Mouse (Mus musculus) MEL (cell line): ENCODE measurements around the gene Gm10130. TPM values are rescaled to one million over a fixed set of nuclear protein-coding genes. Genes with fewer than 3 reads are reported as not detected.

Source experiments
- DNase-seq: peaks from one replicate; pipeline ENCODE4 v3.0.0; 2011; ENCODE audit warnings: low read depth, low spot score
- H3K27ac ChIP-seq: 2 replicates; pipeline ENCODE4 v1.5.1; 2012; ENCODE audit warnings: low read depth, mild to moderate bottlenecking, control low read depth, low read length, moderate library complexity; ENCODE audit not compliant: control insufficient read depth
- H3K27me3 ChIP-seq, 2 experiments: fragments of 150-350 bp in 1 of 2; sonication (generic) in 1 of 2; 2 replicates each; pipeline ENCODE4 v1.6.1; 2012; ENCODE audit warnings: low read length in 2 of 2, mild to moderate bottlenecking in 2 of 2, improper control_type of control experiment in 1 of 2, moderate library complexity in 1 of 2; ENCODE audit not compliant: insufficient read depth in 2 of 2, control insufficient read depth in 1 of 2
- H3K36me3 ChIP-seq, 2 experiments: 2 replicates each; pipeline ENCODE4 v1.6.1; 2012 to 2014; ENCODE audit warnings: low read length in 2 of 2, improper control_type of control experiment in 1 of 2, inconsistent platforms in 1 of 2, mild to moderate bottlenecking in 1 of 2; ENCODE audit not compliant: insufficient read depth in 2 of 2, control insufficient read depth in 1 of 2
- H3K4me1 ChIP-seq, 2 experiments: fragments of 150-350 bp in 1 of 2; sonication (generic) in 1 of 2; 2 replicates each; pipeline ENCODE4 v1.6.1; 2012; ENCODE audit warnings: low read length in 2 of 2, improper control_type of control experiment in 1 of 2, mild to moderate bottlenecking in 1 of 2; ENCODE audit not compliant: insufficient read depth in 2 of 2, control insufficient read depth in 1 of 2
- H3K4me3 ChIP-seq, 2 experiments: fragments of 150-350 bp in 1 of 2; sonication (generic) in 1 of 2; 2 replicates each; pipeline ENCODE4 v1.5.1; 2012; ENCODE audit warnings: low read depth in 2 of 2, low read length in 2 of 2, mild to moderate bottlenecking in 2 of 2, moderate library complexity in 2 of 2, control low read depth in 1 of 2, improper control_type of control experiment in 1 of 2; ENCODE audit not compliant: control insufficient read depth in 1 of 2, insufficient read depth in 1 of 2
- H3K79me2 ChIP-seq: 2 replicates; pipeline ENCODE4 v1.6.1; 2012; ENCODE audit warnings: mild to moderate bottlenecking, low read length, moderate library complexity; ENCODE audit not compliant: control insufficient read depth, poor library complexity, insufficient read depth
- H3K9ac ChIP-seq: 2 replicates; pipeline ENCODE4 v1.6.1; 2012; ENCODE audit warnings: low read depth, mild to moderate bottlenecking, control low read depth, low read length, moderate library complexity; ENCODE audit not compliant: control insufficient read depth, poor library complexity, severe bottlenecking
- H3K9me3 ChIP-seq: fragments of 150-350 bp; sonication (generic); replicated peaks from 2 replicates; pipeline ENCODE4 v1.6.1; 2012; ENCODE audit warnings: mild to moderate bottlenecking, low read length, improper control_type of control experiment, moderate library complexity; ENCODE audit not compliant: insufficient read depth
- CTCF ChIP-seq, 3 experiments: IDR thresholded peaks in 2 of 3; conservative IDR thresholded peaks in 1 of 3; 2 replicates each; pipeline ENCODE4 v1.5.1; 2011 to 2012; ENCODE audit warnings: low read length in 3 of 3, low read depth in 2 of 3, mild to moderate bottlenecking in 2 of 3, improper control_type of control experiment in 1 of 3, inconsistent platforms in 1 of 3, mixed read lengths in 1 of 3, moderate library complexity in 1 of 3; ENCODE audit not compliant: control insufficient read depth in 1 of 3, insufficient read depth in 1 of 3, poor library complexity in 1 of 3, severe bottlenecking in 1 of 3
- E2F4 ChIP-seq: IDR thresholded peaks from 2 replicates; pipeline ENCODE4 v1.6.1; 2011; ENCODE audit warnings: low read depth, low read length, improper control_type of control experiment, borderline replicate concordance
- ELF1 ChIP-seq: IDR thresholded peaks from 2 replicates; pipeline ENCODE4 v1.6.1; 2014; ENCODE audit warnings: low read depth, mild to moderate bottlenecking, inconsistent platforms, low read length, improper control_type of control experiment, moderate library complexity
- EP300 ChIP-seq, 2 experiments: IDR thresholded peaks; 2 replicates each; pipeline ENCODE4 v1.6.1; 2011; ENCODE audit warnings: improper control_type of control experiment in 2 of 2, low read length in 2 of 2, low read depth in 1 of 2, mild to moderate bottlenecking in 1 of 2
- ETS1 ChIP-seq: IDR thresholded peaks from 2 replicates; pipeline ENCODE4 v1.6.1; 2012; ENCODE audit warnings: low read depth, mild to moderate bottlenecking, inconsistent platforms, low read length, improper control_type of control experiment, moderate library complexity
- GABPA ChIP-seq: IDR thresholded peaks from 2 replicates; pipeline ENCODE4 v1.6.1; 2012; ENCODE audit warnings: low read depth, mild to moderate bottlenecking, inconsistent platforms, low read length, improper control_type of control experiment, moderate library complexity
- GATA1 ChIP-seq: IDR thresholded peaks from 2 replicates; pipeline ENCODE4 v1.6.1; 2011; ENCODE audit warnings: low read depth, low read length, improper control_type of control experiment
- HCFC1 ChIP-seq: IDR thresholded peaks from 2 replicates; pipeline ENCODE4 v1.6.1; 2012; ENCODE audit warnings: low read depth, mild to moderate bottlenecking, inconsistent platforms, low read length, improper control_type of control experiment, moderate library complexity
- JUND ChIP-seq: IDR thresholded peaks from 2 replicates; pipeline ENCODE4 v1.6.1; 2011; ENCODE audit warnings: low read depth, mild to moderate bottlenecking, improper control_type of control experiment, low read length
- KAT2A ChIP-seq: conservative IDR thresholded peaks from 2 replicates; pipeline ENCODE4 v1.6.1; 2012; ENCODE audit warnings: low read depth, low read length, improper control_type of control experiment, inconsistent platforms
- MAFK ChIP-seq: IDR thresholded peaks from 2 replicates; pipeline ENCODE4 v1.6.1; 2011; ENCODE audit warnings: low read depth, mild to moderate bottlenecking, low read length, improper control_type of control experiment, borderline replicate concordance
- MEF2A ChIP-seq: IDR thresholded peaks from 2 replicates; pipeline ENCODE4 v1.6.1; 2014; ENCODE audit warnings: low read depth, mild to moderate bottlenecking, inconsistent platforms, low read length, improper control_type of control experiment; ENCODE audit not compliant: poor library complexity, insufficient replicate concordance, severe bottlenecking; ENCODE audit errors: extremely low read depth
- MYB ChIP-seq: IDR thresholded peaks from 2 replicates; pipeline ENCODE4 v1.6.1; 2011; ENCODE audit warnings: mild to moderate bottlenecking, low read depth, low read length, improper control_type of control experiment
- MYC ChIP-seq: IDR thresholded peaks from 2 replicates; pipeline ENCODE4 v1.6.1; 2011; ENCODE audit warnings: low read depth, mild to moderate bottlenecking, low read length, improper control_type of control experiment, moderate library complexity
- NRF1 ChIP-seq: IDR thresholded peaks from 2 replicates; pipeline ENCODE4 v1.6.1; 2014; ENCODE audit warnings: low read depth, mild to moderate bottlenecking, inconsistent platforms, low read length, improper control_type of control experiment, moderate library complexity; ENCODE audit not compliant: poor library complexity, insufficient read depth, severe bottlenecking
- POLR2A ChIP-seq, 2 experiments: IDR thresholded peaks; 2 replicates each; pipeline ENCODE4 v1.6.1; 2011 to 2012; ENCODE audit warnings: low read length in 2 of 2, mild to moderate bottlenecking in 2 of 2, control low read depth in 1 of 2, improper control_type of control experiment in 1 of 2, low read depth in 1 of 2, moderate library complexity in 1 of 2; ENCODE audit not compliant: control insufficient read depth in 1 of 2, insufficient read depth in 1 of 2, poor library complexity in 1 of 2
- POLR2AphosphoS2 ChIP-seq: IDR thresholded peaks from 2 replicates; pipeline ENCODE4 v1.6.1; 2011; ENCODE audit warnings: low read length, improper control_type of control experiment
- RAD21 ChIP-seq: IDR thresholded peaks from 2 replicates; pipeline ENCODE4 v1.6.1; 2011; ENCODE audit warnings: mild to moderate bottlenecking, low read depth, low read length, improper control_type of control experiment
- RCOR1 ChIP-seq: IDR thresholded peaks from 2 replicates; pipeline ENCODE4 v1.6.1; 2012; ENCODE audit warnings: low read depth, mild to moderate bottlenecking, inconsistent platforms, low read length, improper control_type of control experiment
- SIN3A ChIP-seq: IDR thresholded peaks from 2 replicates; pipeline ENCODE4 v1.6.1; 2012; ENCODE audit warnings: low read length, improper control_type of control experiment, inconsistent platforms
- TBP ChIP-seq: IDR thresholded peaks from 2 replicates; pipeline ENCODE4 v1.8.0; 2011; ENCODE audit warnings: low read depth, low read length, improper control_type of control experiment
- TCF12 ChIP-seq: IDR thresholded peaks from 2 replicates; pipeline ENCODE4 v1.6.1; 2014; ENCODE audit warnings: low read depth, mild to moderate bottlenecking, inconsistent platforms, low read length, improper control_type of control experiment, moderate library complexity
- UBTF ChIP-seq: IDR thresholded peaks from 2 replicates; pipeline ENCODE4 v1.6.1; 2012; ENCODE audit warnings: low read depth, mild to moderate bottlenecking, inconsistent platforms, low read length, improper control_type of control experiment, moderate library complexity, borderline replicate concordance; ENCODE audit not compliant: insufficient read depth
- USF1 ChIP-seq: IDR thresholded peaks from 2 replicates; pipeline ENCODE4 v1.6.1; 2014; ENCODE audit warnings: low read depth, mild to moderate bottlenecking, inconsistent platforms, low read length, improper control_type of control experiment, moderate library complexity
- USF2 ChIP-seq, 2 experiments: IDR thresholded peaks; 2 replicates each; pipeline ENCODE4 v1.6.1; 2011 to 2012; ENCODE audit warnings: improper control_type of control experiment in 2 of 2, low read length in 2 of 2, borderline replicate concordance in 1 of 2, inconsistent platforms in 1 of 2, low read depth in 1 of 2, mild to moderate bottlenecking in 1 of 2; ENCODE audit not compliant: insufficient read depth in 1 of 2
- ZC3H11A ChIP-seq: IDR thresholded peaks from 2 replicates; pipeline ENCODE4 v1.6.1; 2012; ENCODE audit warnings: low read depth, mild to moderate bottlenecking, inconsistent platforms, low read length, improper control_type of control experiment
- ZKSCAN1 ChIP-seq: IDR thresholded peaks from 2 replicates; pipeline ENCODE4 v1.6.1; 2012; ENCODE audit warnings: low read depth, mild to moderate bottlenecking, inconsistent platforms, low read length, improper control_type of control experiment, moderate library complexity
- ZMIZ1 ChIP-seq: IDR thresholded peaks from 2 replicates; pipeline ENCODE4 v1.6.1; 2012; ENCODE audit warnings: low read depth, mild to moderate bottlenecking, inconsistent platforms, low read length, improper control_type of control experiment, moderate library complexity
- ZNF384 ChIP-seq: IDR thresholded peaks from 2 replicates; pipeline ENCODE4 v1.6.1; 2012; ENCODE audit warnings: low read depth, mild to moderate bottlenecking, inconsistent platforms, low read length, improper control_type of control experiment
- polyA plus RNA-seq, 2 experiments: library from polyadenylated mRNA; stranded (reverse) in 1 of 2; unstranded in 1 of 2; fragments of >175 nt in 1 of 2; fragments of >200 nt in 1 of 2; gene quantifications; 2 replicates each; pipeline versions ENCODE4 v1.2.1 to v1.2.4; 2012; ENCODE audit warnings: low replicate concordance in 2 of 2, low read depth in 1 of 2; ENCODE audit not compliant: insufficient read length in 2 of 2, insufficient read depth in 1 of 2, missing spikeins in 1 of 2
- total RNA-seq: library from RNA; depleted of rRNA; stranded (reverse); fragments of 300-350 nt; gene quantifications from 2 replicates; pipeline ENCODE4 v1.2.3, GENCODE M21; 2012

Gene Gm10130
- total and polyA plus RNA-seq, 3 experiments = 3.2 to 7.4 TPM; not detected in 1

GRCm38 (mm10) chr2:150299096-150299495, 24.4 kb upstream of the Gm10130 start:
- H3K9ac ChIP-seq = no peak overlapping the region
- no peak overlapping the region for H3K4me3 ChIP-seq
- peaks cover 0 to 4% of the 10 kb centered on the region in 2 experiments; a peak in 2 of 4 replicates for H3K4me1 ChIP-seq
- DNase-seq = no peak
- TF ChIP-seq ZNF384 = 0 out of 2 replicates have a peak, but pooled peaks have one; percentile 27
- 0 out of 4 replicates have a peak, but pooled peaks of 1 of the 2 experiments have one; percentile 16 for TF ChIP-seq EP300 (IDR thresholded peaks at IDR 0.05; ENCODE audit: low read depth in 1 of 2, low read length in 2 of 2)
- no peak for TF ChIP-seq ZKSCAN1
- no peak overlapping the region for H3K27ac ChIP-seq
- H3K9me3 ChIP-seq = no peaks in the 10 kb centered on the region
- peaks cover 0 to 3% of the 10 kb centered on the region in 2 experiments; a peak in 1 of 4 replicates for H3K36me3 ChIP-seq
- H3K27me3 ChIP-seq = no peaks in the 10 kb centered on the region
- no peaks in the 10 kb centered on the region for H3K79me2 ChIP-seq

GRCm38 (mm10) chr2:150307183-150307773, 16.2 kb upstream of the Gm10130 start:
- H3K27ac ChIP-seq = peak overlapping the region; percentile 98
- H3K27me3 ChIP-seq = no peaks in the 10 kb centered on the region
- DNase-seq = peak; percentile 91
- peaks cover 0 to 39% of the 10 kb centered on the region in 2 experiments; a peak in 2 of 4 replicates for H3K36me3 ChIP-seq
- H3K4me3 ChIP-seq = peak overlapping the region; percentile 55 to 58
- H3K79me2 ChIP-seq = peaks cover 4% of the 10 kb centered on the region
- peaks cover 21% of the 10 kb centered on the region in 2 experiments for H3K4me1 ChIP-seq
- no peaks in the 10 kb centered on the region for H3K9me3 ChIP-seq
- H3K9ac ChIP-seq = peak overlapping the region; percentile 66
- TF ChIP-seq TCF12 = peak; percentile 85
- no peak for TF ChIP-seq MEF2A
- TF ChIP-seq NRF1 = no peak
- TF ChIP-seq KAT2A = no peak
- peak; percentile 90 for TF ChIP-seq RCOR1
- no peak for TF ChIP-seq GABPA
- TF ChIP-seq ZMIZ1 = peak; percentile 79
- 0 out of 2 replicates have a peak, but pooled peaks have one; percentile 53 for TF ChIP-seq MYB
- no peak for TF ChIP-seq POLR2AphosphoS2
- TF ChIP-seq E2F4 = 0 out of 2 replicates have a peak, but pooled peaks have one; percentile 40
- TF ChIP-seq TBP = peak; percentile 78
- no peak for TF ChIP-seq JUND
- TF ChIP-seq EP300 (IDR thresholded peaks at IDR 0.05; ENCODE audit: low read depth in 1 of 2, low read length in 2 of 2) = peak; percentile 95 to 96
- peak; percentile 96 for TF ChIP-seq GATA1
- TF ChIP-seq RAD21 = no peak
- no peak for TF ChIP-seq UBTF
- TF ChIP-seq MYC = peak; percentile 47; the same call in 1 of the 2 replicates
- 0 out of 2 replicates have a peak, but pooled peaks have one; percentile 46 for TF ChIP-seq ELF1
- TF ChIP-seq POLR2A (IDR thresholded peaks at IDR 0.05; ENCODE audit: control insufficient read depth in 1 of 2, insufficient read depth in 1 of 2, low read depth in 1 of 2, low read length in 2 of 2, poor library complexity in 1 of 2) = peak in 1 of 2 experiments; percentile 56; a peak in 2 of 4 replicates
- peak; percentile 55; the same call in 1 of the 2 replicates for TF ChIP-seq HCFC1
- no peak for TF ChIP-seq USF1
- TF ChIP-seq ETS1 = peak; percentile 99
- TF ChIP-seq SIN3A = peak; percentile 88
- TF ChIP-seq MAFK = no peak
- TF ChIP-seq ZC3H11A = no peak
- TF ChIP-seq USF2 (IDR thresholded peaks at IDR 0.05; ENCODE audit: borderline replicate concordance in 1 of 2, insufficient read depth in 1 of 2, low read depth in 1 of 2, low read length in 2 of 2) = no peak
- no peak for TF ChIP-seq CTCF (IDR thresholded peaks at IDR 0.05 in 2 of 3, conservative IDR thresholded peaks at IDR 0.05 in 1 of 3; ENCODE audit: control insufficient read depth in 1 of 3, insufficient read depth in 1 of 3, low read depth in 2 of 3, low read length in 3 of 3, poor library complexity in 1 of 3, severe bottlenecking in 1 of 3)
